Mouse (Mus musculus) bone marrow, adult 2 months (tissue): ENCODE measurements at regions not wholly inside any gene's neighbourhood (a gene's known extent, or its start where the extent isn't known, plus 50 kb on each side); places are given as distances from the start of the nearest gene placed in this dataset.

Source experiments
- CTCF ChIP-seq: fragments of 200-500 bp; IDR thresholded peaks from 2 replicates; pipeline ENCODE4 v1.5.1; 2011; ENCODE audit warnings: low read length, control low read depth; ENCODE audit not compliant: control insufficient read depth, insufficient read depth
- POLR2A ChIP-seq: fragments of 200-500 bp; IDR thresholded peaks from 2 replicates; pipeline ENCODE4 v1.6.1; 2011; ENCODE audit warnings: low read depth, mild to moderate bottlenecking, control low read depth, low read length, borderline replicate concordance; ENCODE audit not compliant: control insufficient read depth

DNA sequence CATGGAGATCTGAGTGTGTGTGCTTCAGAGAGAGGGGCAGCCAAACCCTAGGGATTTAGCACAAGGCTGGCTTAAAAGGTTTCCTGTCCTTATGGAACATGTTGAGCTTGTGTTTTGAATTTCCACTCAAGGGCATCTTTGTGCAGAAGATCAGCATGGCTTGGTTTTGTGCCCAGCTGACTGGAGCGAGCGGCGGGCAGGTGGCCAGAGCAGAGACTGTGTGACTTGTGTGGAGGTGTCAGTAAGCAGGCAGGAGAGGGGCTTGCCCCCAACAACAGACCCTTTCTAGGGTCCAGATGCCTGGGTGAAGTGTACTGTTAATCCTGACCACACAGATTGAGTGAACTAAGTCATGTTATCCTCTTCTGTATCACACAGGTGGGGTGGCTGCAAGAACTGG lies 89.0 kb downstream of the Dact1 start:
- no peak for TF ChIP-seq CTCF
- TF ChIP-seq POLR2A = no peak
